Mouse (Mus musculus) heart, embryonic 10.5 days (tissue): ENCODE results near the gene Tipin. TPM values are rescaled to one million over a fixed set of nuclear protein-coding genes. Genes with fewer than 3 reads are reported as not detected.

Experiments used
- DNase-seq: peaks from one replicate; pipeline ENCODE4 v3.0.0-alpha.2; 2017; ENCODE audit warnings: low spot score
- H3K27ac ChIP-seq: fragments of 300-500 bp; sonication (generic); 2 replicates; pipeline ENCODE4 v1.5.1; 2016; ENCODE audit warnings: mild to moderate bottlenecking
- H3K27me3 ChIP-seq: fragments of 300-500 bp; sonication (generic); 2 replicates; pipeline ENCODE4 v1.6.1; 2016; ENCODE audit warnings: mild to moderate bottlenecking; ENCODE audit not compliant: poor library complexity, insufficient read depth, severe bottlenecking
- H3K36me3 ChIP-seq: fragments of 300-500 bp; sonication (generic); 2 replicates; pipeline ENCODE4 v1.6.1; 2016; ENCODE audit warnings: mild to moderate bottlenecking, moderate library complexity
- H3K4me1 ChIP-seq: fragments of 300-500 bp; sonication (generic); 2 replicates; pipeline ENCODE4 v1.6.1; 2016; ENCODE audit warnings: mild to moderate bottlenecking
- H3K4me3 ChIP-seq: fragments of 300-500 bp; sonication (generic); 2 replicates; pipeline ENCODE4 v1.5.1; 2016; ENCODE audit warnings: mild to moderate bottlenecking, moderate library complexity
- H3K9me3 ChIP-seq: fragments of 300-500 bp; sonication (generic); 2 replicates; pipeline ENCODE4 v1.6.1; 2016; ENCODE audit warnings: mild to moderate bottlenecking, moderate library complexity
- WGBS: fragments of 180-500 bp; shearing (Covaris S2); methylation state at CpG from one replicate; pipeline ENCODE4 v1.1.7; 2016; 5-methylcytosine and 5-hydroxymethylcytosine counted together
- polyA plus RNA-seq: library from polyadenylated mRNA; unstranded; fragments of >200 nt; fragmentation: Nextera tagmentation; extraction: Ambion mirVana; gene quantifications from 2 replicates; pipeline ENCODE4 v1.2.1, GENCODE M21; 2016

Gene Tipin
- polyA plus RNA-seq: 170 and 220 TPM in 2 replicates

GRCm38 (mm10) chr9:64281105-64281780 is at the start of gene Tipin:
Gene Tipin, plus strand, starts transcription at chr9:64281581.
- peaks cover 9% of the 10 kb centered on the region for H3K4me1 ChIP-seq
- peak within 1 kb of the TSS; percentile 98 for H3K27ac ChIP-seq
- 3% methylated on average over 46 of the region's 46 CpGs for WGBS
- DNase-seq: peak; percentile 98
- H3K36me3 ChIP-seq: no peaks in the 10 kb centered on the region
- H3K4me3 ChIP-seq: peak within 1 kb of the TSS; percentile 85
- H3K27me3 ChIP-seq: no peaks in the 10 kb centered on the region
- H3K9me3 ChIP-seq: no peaks in the 10 kb centered on the region

- Histone ChIP-seq H3K4me1 (peaks cover 32% of the 10 kb centered on the region), H3K27ac (peak overlapping the region; percentile 24; the same call in 1 of the 2 replicates), H3K36me3 (peaks cover 12% of the 10 kb centered on the region), H3K4me3 (no peak overlapping the region), H3K27me3 (no peaks in the 10 kb centered on the region), H3K9me3 (no peaks in the 10 kb centered on the region)
- DNase-seq: no peak
- 82% methylated on average over 3 of the region's 3 CpGs for whole genome bisulfite sequencing
Observed at GRCm38 (mm10) chr9:64231674-64232073, 49.7 kb upstream of the Tipin start.

- Histone ChIP-seq H3K27ac (peak overlapping the region; percentile 24), H3K36me3 (peaks cover 12% of the 10 kb centered on the region), H3K4me1 (peaks cover 27% of the 10 kb centered on the region), H3K4me3 (no peak overlapping the region), H3K27me3 (no peaks in the 10 kb centered on the region), H3K9me3 (no peaks in the 10 kb centered on the region)
- DNase-seq: no peak
- 57% methylated on average over 9 of the region's 9 CpGs for WGBS
Observed at GRCm38 (mm10) chr9:64232257-64232957, 49.0 kb upstream of the Tipin start.

GRCm38 (mm10) chr9:64233656-64234055 is 47.7 kb upstream of the Tipin start:
- no peak for DNase-seq
- WGBS: 87% methylated on average over 5 of the region's 5 CpGs
- no peaks in the 10 kb centered on the region for H3K27me3 ChIP-seq
- H3K4me1 ChIP-seq: peaks cover 27% of the 10 kb centered on the region
- no peak overlapping the region for H3K4me3 ChIP-seq
- H3K36me3 ChIP-seq: peaks cover 12% of the 10 kb centered on the region
- H3K9me3 ChIP-seq: no peaks in the 10 kb centered on the region
- H3K27ac ChIP-seq: no peak overlapping the region

GRCm38 (mm10) chr9:64234768-64235435 is 46.5 kb upstream of the Tipin start, which contains the start of gene Uchl4:
Gene Uchl4, plus strand, starts transcription at chr9:64235201.
- Histone ChIP-seq H3K9me3 (no peaks in the 10 kb centered on the region), H3K27me3 (no peaks in the 10 kb centered on the region), H3K4me3 (no peak within 1 kb of the TSS), H3K36me3 (peaks cover 12% of the 10 kb centered on the region), H3K27ac (no peak within 1 kb of the TSS), H3K4me1 (peaks cover 24% of the 10 kb centered on the region)
- WGBS: 93% methylated on average over 8 of the region's 8 CpGs
- DNase-seq: no peak

- H3K27me3 ChIP-seq: no peaks in the 10 kb centered on the region
- peaks cover 12% of the 10 kb centered on the region for H3K36me3 ChIP-seq
- 92% methylated on average over 7 of the region's 7 CpGs for WGBS
- no peak overlapping the region for H3K4me3 ChIP-seq
- no peak overlapping the region for H3K27ac ChIP-seq
- H3K9me3 ChIP-seq: no peaks in the 10 kb centered on the region
- no peak for DNase-seq
- H3K4me1 ChIP-seq: peaks cover 26% of the 10 kb centered on the region
Observed at GRCm38 (mm10) chr9:64236056-64236455, 45.3 kb upstream of the Tipin start.

- peaks cover 10% of the 10 kb centered on the region for H3K36me3 ChIP-seq
- no peak for DNase-seq
- peak overlapping the region; percentile 42 for H3K4me3 ChIP-seq
- peaks cover 15% of the 10 kb centered on the region for H3K4me1 ChIP-seq
- H3K9me3 ChIP-seq: no peaks in the 10 kb centered on the region
- H3K27me3 ChIP-seq: no peaks in the 10 kb centered on the region
- H3K27ac ChIP-seq: peak overlapping the region; percentile 79
- WGBS: 67% methylated on average over 2 of the region's 2 CpGs
Observed at GRCm38 (mm10) chr9:64240116-64240515, 41.3 kb upstream of the Tipin start.

GRCm38 (mm10) chr9:64240681-64241080 is 40.7 kb upstream of the Tipin start:
- Histone ChIP-seq H3K36me3 (peaks cover 11% of the 10 kb centered on the region), H3K27ac (peak overlapping the region; percentile 79), H3K9me3 (no peaks in the 10 kb centered on the region), H3K4me1 (peaks cover 15% of the 10 kb centered on the region), H3K27me3 (no peaks in the 10 kb centered on the region), H3K4me3 (peak overlapping the region; percentile 42)
- peak; percentile 80 for DNase-seq
- 17% methylated on average over 8 of the region's 8 CpGs for WGBS

- Histone ChIP-seq H3K4me1 (peaks cover 15% of the 10 kb centered on the region), H3K36me3 (peaks cover 16% of the 10 kb centered on the region; the same call in 1 of the 2 replicates), H3K27ac (peak overlapping the region; percentile 42; the same call in 1 of the 2 replicates), H3K4me3 (no peak overlapping the region), H3K9me3 (no peaks in the 10 kb centered on the region), H3K27me3 (no peaks in the 10 kb centered on the region)
- DNase-seq: no peak
- 63% methylated on average over 6 of the region's 6 CpGs for WGBS
Observed at GRCm38 (mm10) chr9:64242381-64242831, 39.0 kb upstream of the Tipin start.

- Histone ChIP-seq H3K4me3 (no peak overlapping the region), H3K36me3 (peaks cover 22% of the 10 kb centered on the region; the same call in 1 of the 2 replicates), H3K27ac (peak overlapping the region; percentile 23; the same call in 1 of the 2 replicates), H3K9me3 (no peaks in the 10 kb centered on the region), H3K27me3 (no peaks in the 10 kb centered on the region), H3K4me1 (peaks cover 26% of the 10 kb centered on the region)
- WGBS: 80% methylated on average over 1 of the region's 1 CpGs
- DNase-seq: no peak
Observed at GRCm38 (mm10) chr9:64249371-64249770, 32.0 kb upstream of the Tipin start.

GRCm38 (mm10) chr9:64250111-64250730 is 31.2 kb upstream of the Tipin start:
- H3K27ac ChIP-seq: no peak overlapping the region
- peaks cover 26% of the 10 kb centered on the region for H3K4me1 ChIP-seq
- H3K36me3 ChIP-seq: peaks cover 19% of the 10 kb centered on the region; the same call in 1 of the 2 replicates
- H3K4me3 ChIP-seq: no peak overlapping the region
- H3K27me3 ChIP-seq: no peaks in the 10 kb centered on the region
- no peaks in the 10 kb centered on the region for H3K9me3 ChIP-seq
- DNase-seq: no peak

GRCm38 (mm10) chr9:64252591-64253020 is 28.8 kb upstream of the Tipin start:
- peak; percentile 75 for DNase-seq
- H3K4me3 ChIP-seq: peak overlapping the region; percentile 95
- under 1% methylated on average over 16 of the region's 16 CpGs for WGBS
- H3K27me3 ChIP-seq: no peaks in the 10 kb centered on the region
- peaks cover 26% of the 10 kb centered on the region for H3K4me1 ChIP-seq
- H3K36me3 ChIP-seq: peaks cover 6% of the 10 kb centered on the region; the same call in 1 of the 2 replicates
- H3K9me3 ChIP-seq: no peaks in the 10 kb centered on the region
- peak overlapping the region; percentile 95 for H3K27ac ChIP-seq
